Mouse (Mus musculus) cerebellum, adult 11 months (tissue): Measurements from ENCODE around the gene Gtf3c4.

Experiments
- DNase-seq: peaks from one replicate; pipeline ENCODE4 v3.0.0; 2022

The Gtf3c4 gene

GRCm38 (mm10) chr2:28798390-28798789, 41.8 kb downstream of the Gtf3c4 start:
- DNase-seq = no peak

GRCm38 (mm10) chr2:28797490-28798106, 42.6 kb downstream of the Gtf3c4 start:
- DNase-seq = no peak

- no peak for DNase-seq
Measured at GRCm38 (mm10) chr2:28796298-28796697, 43.9 kb downstream of the Gtf3c4 start.

GRCm38 (mm10) chr2:28794623-28795022, 45.5 kb downstream of the Gtf3c4 start:
- DNase-seq = no peak

- no peak for DNase-seq
Measured at GRCm38 (mm10) chr2:28792931-28793610, 47.1 kb downstream of the Gtf3c4 start.

GRCm38 (mm10) chr2:28787067-28787619, 53.0 kb downstream of the Gtf3c4 start:
- DNase-seq = no peak

- DNase-seq = no peak
Measured at GRCm38 (mm10) chr2:28786355-28787066, 53.6 kb downstream of the Gtf3c4 start.

GRCm38 (mm10) chr2:28781310-28781709, 58.9 kb downstream of the Gtf3c4 start:
- no peak for DNase-seq

- DNase-seq = no peak
Measured at GRCm38 (mm10) chr2:28780001-28780782, 60.0 kb downstream of the Gtf3c4 start.

GRCm38 (mm10) chr2:28776728-28777127, 63.4 kb downstream of the Gtf3c4 start:
- no peak for DNase-seq

GRCm38 (mm10) chr2:28774073-28774472, 66.1 kb downstream of the Gtf3c4 start:
- DNase-seq = no peak
